Mouse (Mus musculus): ENCODE results near the gene Usp50.
A peak's percentile ranks its signal among the peaks of the same experiment; 100 is the strongest.

The Usp50 gene

GRCm38 (mm10) chr2:126740314-126740713, 43.0 kb downstream of the Usp50 start:
- DNase-seq = no peak

DNA sequence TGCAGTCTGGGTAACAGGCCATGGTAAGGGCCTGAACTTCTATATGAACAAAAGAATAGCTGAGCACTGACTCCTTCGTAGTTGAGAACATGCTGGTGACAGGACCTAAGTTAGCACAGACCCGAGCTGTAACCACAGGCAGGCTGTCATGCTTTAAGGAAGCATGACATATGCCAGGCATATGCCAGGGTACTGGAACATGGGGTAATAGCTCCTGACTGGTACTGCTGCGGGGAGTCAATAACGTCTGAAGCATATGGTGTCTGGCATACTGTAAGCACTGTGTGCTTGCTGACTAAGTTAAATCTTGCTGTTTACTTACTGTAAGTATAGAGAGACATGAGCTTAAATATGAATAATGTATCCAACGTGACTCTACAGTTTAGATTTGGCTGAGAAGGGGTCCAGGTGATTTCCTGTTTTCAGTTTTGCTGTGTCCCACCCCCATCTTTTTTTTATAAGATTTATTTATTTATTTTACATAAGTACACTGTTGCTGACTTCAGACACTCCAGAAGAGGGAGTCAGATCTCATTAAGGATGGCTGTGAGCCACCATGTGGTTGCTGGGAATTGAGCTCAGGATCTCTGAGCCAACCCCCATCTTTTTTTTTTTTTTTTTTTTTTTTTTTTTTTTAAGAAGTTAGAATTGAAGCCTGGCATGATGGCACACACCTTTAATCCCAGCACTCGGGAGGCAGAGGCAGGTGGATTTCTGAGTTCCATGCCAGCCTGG, 47.8 kb downstream of the Usp50 start:
- DNase-seq = no peak

DNA sequence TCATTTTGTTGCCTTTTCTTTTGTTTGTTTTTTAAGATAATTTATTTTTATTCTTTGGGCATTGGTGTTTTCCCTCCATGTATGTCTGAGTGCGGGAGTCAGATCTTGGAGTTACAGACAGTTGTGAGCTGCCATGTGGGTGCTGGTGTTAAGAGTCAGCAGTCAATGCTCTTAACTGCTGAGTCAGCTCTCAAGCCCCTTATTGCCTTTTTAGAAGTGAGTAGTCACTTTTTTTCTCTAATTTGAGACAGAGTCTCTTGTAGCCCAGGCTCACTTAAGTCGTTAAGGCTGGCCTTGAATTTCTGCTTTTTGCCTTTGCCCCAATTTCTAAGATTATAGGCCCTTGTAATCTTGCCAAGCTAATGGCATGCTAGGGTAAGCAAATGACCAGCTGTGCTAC, 52.8 kb downstream of the Usp50 start:
- no peak for DNase-seq

DNA sequence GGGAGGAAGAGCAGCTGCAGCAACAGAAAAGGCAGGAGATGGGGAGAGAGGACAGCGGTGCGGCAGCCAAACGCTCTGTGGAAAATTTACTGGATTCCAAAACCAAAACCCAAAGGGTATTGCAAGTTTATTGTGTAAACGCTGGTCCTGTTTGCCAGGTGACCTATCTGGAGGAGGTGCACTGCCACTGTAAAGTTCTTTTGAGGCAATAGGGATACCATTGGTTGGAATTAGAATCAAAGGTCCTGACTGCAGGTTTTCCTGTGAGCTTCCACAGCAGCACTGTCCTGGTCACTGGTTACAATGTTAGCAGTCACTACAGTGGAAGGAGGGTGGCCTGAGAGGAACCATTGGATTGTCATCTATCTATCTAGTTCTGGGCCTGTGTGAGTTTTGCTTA, 54.1 kb downstream of the Usp50 start:
- DNase-seq = no peak

DNA sequence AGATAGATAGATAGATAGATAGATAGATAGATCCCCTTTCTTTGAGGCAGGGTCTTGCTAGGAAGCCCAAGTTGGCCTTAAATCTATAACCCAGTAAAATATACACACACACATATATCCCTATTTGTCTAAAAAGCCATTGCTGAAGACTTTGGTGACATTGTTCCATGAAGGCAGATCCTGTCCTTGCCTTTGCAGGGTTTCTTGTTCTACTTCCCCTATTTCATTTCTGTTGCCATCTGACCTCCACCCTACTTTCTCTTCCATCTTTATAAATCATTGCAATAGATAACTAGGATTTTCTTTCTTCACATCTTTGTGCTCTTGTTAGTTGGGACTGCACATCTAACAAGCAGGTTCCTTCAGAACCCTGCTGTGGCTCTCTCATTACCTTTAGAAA, 70.3 kb downstream of the Usp50 start:
- DNase-seq = no peak

- DNase-seq = no peak
Observed at GRCm38 (mm10) chr2:126712526-126712925, 70.7 kb downstream of the Usp50 start.

- DNase-seq = no peak
Observed at GRCm38 (mm10) chr2:126708361-126708760, 74.9 kb downstream of the Usp50 start.

- DNase-seq = no peak
Observed at GRCm38 (mm10) chr2:126707438-126707779, 75.9 kb downstream of the Usp50 start.

- peak; percentile 98 for DNase-seq
Observed at GRCm38 (mm10) chr2:126706759-126707437, 76.4 kb downstream of the Usp50 start, which contains the start of gene Usp8. Gene Usp8, plus strand, starts transcription at chr2:126707328.

GRCm38 (mm10) chr2:126695285-126695684, 88.0 kb downstream of the Usp50 start:
- no peak for DNase-seq

- no peak for DNase-seq
Observed at GRCm38 (mm10) chr2:126691290-126691689, 92.0 kb downstream of the Usp50 start.

DNA sequence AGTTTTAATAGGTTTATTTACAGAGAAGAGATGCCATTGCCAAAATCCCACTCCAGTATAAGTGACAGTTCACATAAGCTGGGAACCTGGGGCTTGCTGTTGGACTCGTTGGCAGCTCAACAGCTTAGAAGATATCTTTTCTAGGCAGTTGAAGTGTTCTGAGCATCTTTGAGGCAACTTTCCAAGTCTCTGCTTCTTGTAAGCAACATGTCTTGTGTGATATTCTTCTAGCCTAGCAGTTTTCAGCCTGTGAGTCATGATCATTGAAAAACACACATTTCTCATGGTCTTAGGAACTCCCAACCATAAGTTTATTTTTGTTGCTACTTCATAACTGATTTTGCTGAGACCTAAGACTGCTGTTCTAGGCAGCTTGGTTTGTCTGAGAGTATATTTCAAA, 100.3 kb downstream of the Usp50 start:
- no peak for DNase-seq

DNA sequence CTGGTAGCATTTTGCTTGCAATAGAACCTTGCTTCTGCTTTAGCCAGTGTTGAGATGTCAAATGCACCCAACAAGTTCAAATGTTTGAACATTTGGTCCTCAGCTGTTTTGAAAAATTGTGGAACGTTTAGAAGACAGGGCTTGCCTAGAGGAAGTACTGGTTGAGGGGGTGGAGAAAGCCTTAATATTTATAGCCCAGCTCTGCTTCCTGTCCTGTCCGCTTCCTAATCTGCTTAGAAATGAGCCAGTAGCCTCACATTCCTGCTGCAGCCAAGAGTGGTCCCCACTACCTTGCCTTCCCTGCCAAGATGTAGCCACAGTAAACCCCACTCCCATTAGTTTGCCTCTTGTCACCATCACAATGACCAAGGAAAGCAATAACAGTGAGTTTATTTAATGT, 100.9 kb downstream of the Usp50 start:
- no peak for DNase-seq

DNA sequence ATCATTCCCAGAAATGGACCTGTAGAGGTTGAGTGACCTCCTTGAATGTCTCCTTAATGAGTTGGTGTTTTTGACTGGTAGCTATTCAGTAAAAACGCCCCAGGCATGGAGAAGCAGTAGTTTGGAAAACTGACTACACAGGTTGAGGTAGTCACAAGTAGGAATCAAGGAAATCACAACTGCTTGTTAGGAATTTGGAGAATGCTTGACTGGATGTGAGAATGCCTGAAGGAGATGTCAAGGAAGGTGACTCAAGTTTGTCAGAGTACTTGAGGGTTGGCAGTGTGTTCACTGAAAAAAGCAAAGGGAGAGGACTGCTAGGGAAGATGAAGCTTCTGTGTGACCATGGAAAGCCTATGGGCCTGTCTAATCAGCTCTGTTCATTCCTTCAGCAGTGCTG, 105.9 kb downstream of the Usp50 start:
- no peak for DNase-seq

DNA sequence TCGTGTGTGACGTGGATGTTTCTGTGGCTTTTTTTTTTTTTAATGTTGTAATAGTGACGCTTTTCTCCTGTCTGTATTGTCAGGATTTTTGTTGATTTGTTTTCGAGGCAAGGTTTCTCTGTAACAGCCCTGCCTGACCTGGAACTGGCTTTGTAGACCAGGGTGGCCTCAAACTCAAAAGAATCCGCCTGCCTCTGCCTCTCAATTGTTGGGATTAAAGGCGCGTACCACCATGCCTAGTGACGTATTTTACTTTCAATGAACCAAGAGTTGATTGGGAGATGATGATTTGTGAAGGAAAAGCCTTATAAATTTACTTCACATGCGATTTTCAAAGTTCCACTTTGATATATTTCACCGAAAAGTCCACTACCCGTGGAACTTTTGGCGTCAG, 107.2 kb downstream of the Usp50 start, which contains the start of gene Gabpb1:
Gabpb1 (minus strand) TSS at position 216 of the 394 bp plus-strand sequence.
- DNase-seq = no peak

GRCm38 (mm10) chr2:126675169-126676121, 107.8 kb downstream of the Usp50 start:
- DNase-seq = peak; percentile 87

DNA sequence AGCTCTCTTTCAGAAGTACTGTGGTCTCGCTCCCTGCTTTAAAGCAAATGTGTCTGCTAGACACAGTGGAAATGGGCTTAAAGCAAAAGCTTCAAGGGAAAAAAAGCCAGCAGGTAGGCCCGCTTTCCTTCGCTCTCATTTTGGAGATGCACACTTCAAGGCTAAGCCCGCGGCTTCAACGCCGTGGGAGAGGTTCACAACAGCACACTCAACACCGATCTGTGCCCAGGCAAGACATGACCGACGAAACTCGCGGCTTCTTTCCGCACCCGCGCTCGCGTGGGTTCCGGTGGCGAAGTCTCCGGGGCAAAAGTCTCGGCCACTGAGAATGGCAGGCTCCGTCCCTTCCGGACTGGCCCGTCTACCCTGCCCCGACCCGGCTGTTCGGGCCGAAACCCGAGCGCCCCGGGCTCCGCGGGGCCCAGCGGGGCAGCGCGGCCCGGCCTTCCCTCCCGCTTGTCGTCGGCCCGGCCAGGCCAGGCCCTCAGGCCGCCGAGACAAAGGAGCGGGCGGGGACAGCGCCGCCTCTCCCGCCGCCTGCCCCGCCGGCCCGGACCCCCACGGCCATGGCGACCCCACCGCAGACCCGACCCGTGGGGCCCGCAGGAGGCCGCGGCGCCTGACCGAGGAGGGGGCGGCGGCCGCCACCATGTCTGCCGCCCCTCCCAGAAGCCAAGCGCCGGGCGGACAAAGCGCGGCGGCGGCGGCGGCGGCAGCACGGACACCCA, 108.7 kb downstream of the Usp50 start:
- DNase-seq = no peak

DNA sequence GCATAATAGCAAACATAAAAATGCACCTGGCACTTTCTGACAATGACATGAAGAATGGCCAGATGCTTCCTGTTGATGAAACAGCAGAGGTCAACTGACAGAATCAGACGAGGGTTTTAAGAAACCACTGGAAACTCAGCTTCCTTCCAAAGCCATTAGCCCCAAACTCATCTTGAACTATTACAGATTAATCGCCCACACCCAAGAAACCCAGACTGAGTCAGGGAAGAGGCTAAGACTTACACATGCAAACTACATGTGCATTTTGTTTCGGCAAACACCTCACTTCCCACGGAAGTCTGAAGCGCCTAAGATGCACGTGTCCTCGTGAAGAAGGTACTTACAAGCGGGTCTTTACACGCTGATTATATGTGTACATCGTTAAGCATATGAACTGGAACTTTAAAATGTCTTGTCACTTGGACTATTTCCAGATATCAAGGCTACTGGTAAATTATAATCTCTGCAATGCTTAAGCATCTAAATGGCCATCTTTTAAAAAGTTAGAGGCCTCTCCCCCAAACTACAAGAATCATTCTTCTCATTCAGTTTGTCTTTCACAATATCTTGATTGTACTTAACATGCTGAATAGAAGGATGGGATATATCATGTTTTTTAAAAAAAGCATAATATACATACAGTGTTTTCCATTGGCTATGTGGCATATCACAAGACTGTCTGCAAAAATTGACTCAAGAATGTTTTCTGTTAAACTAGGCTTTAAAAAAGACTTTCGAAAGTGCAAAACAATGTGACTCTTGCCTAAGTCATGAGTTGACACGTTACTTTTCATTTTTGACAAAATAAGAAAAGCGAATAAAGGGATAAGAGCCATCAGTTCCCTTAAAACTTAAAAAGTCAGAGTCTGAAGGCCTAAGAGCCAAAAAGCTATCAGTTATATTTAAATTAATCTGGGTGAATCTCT, 109.7 kb downstream of the Usp50 start:
- no peak for DNase-seq

DNA sequence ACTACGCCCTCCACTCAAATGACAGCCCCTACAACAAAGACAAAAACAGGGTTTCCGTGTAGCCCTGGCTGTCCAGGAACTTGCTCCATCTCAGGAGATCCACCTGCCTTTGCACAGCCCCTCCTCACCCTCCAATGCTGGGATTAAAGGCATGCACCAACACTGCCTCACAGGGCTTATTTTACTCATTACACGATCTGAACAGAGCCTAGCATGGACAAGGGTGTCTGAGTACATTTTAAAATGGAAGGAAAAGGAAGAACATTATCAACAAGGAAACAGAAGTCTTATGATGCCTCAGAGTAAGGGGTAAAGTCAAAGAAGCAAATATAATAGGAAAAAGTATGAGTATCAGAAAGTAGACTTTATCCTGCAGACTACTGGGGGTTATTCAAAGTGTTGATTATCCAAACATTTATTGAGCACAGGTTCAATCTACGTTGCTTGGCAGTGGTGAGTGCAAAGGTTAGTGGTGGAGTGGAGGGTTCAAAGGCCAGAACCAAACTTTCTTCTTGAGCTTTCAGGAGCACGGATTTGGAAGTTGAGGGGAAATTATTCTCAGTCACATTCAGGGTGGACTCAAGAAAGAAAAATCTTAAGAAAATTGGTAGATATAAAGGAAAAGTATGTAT, 114.5 kb downstream of the Usp50 start:
- no peak for DNase-seq

DNA sequence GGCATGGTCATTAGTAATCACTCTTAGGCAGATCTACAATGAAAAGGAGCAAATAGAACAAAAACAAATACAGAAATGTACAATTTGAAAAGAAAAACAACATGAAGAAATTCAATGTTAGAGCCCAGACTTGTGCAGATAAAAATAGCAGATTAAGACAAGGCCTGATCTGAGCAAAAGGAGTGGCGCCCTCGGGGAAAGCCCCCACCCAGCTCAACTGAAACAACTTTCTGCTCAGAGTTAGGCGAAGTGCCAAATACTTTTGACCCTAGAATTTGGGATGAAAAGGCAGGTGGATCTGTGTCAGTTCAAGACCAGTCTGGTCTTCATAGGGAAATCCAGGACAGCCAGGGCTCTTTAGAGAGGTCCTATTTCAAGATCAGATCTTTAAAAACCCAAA, 117.3 kb downstream of the Usp50 start:
- no peak for DNase-seq

GRCm38 (mm10) chr2:126663481-126663880, 119.8 kb downstream of the Usp50 start:
- no peak for DNase-seq
